Mouse (Mus musculus) testis, adult 2 months (tissue): ENCODE measurements at regions not wholly inside any gene's neighbourhood (a gene's known extent, or its start where the extent isn't known, plus 50 kb on each side); places are given as distances from the start of the nearest gene placed in this dataset.

ENCODE experiments used
- CTCF ChIP-seq: fragments of 200-500 bp; IDR thresholded peaks from 2 replicates; pipeline ENCODE4 v1.5.1; 2012; ENCODE audit warnings: low read depth, mild to moderate bottlenecking, inconsistent platforms, low read length, moderate library complexity; ENCODE audit not compliant: control insufficient read depth, insufficient read depth, insufficient replicate concordance
- POLR2A ChIP-seq: fragments of 200-500 bp; IDR thresholded peaks from 2 replicates; pipeline ENCODE4 v1.6.1; 2012; ENCODE audit warnings: low read depth, mild to moderate bottlenecking, inconsistent platforms, low read length, moderate library complexity; ENCODE audit not compliant: control insufficient read depth

- TF ChIP-seq CTCF (no peak), POLR2A (no peak)
These were observed 158.4 kb downstream of the Gm19410 start for GRCm38 (mm10) chr8:35924026-35924425.
